Mouse (Mus musculus): Measurements from ENCODE around the gene Tnfrsf21.

Tnfrsf21 gene

GRCm38 (mm10) chr17:43081225-43081624 lies 64.9 kb downstream of the Tnfrsf21 start:
- DNase-seq: no peak

- no peak for DNase-seq
These were observed 73.1 kb downstream of the Tnfrsf21 start for GRCm38 (mm10) chr17:43089496-43089895.

GRCm38 (mm10) chr17:43090948-43091724 lies 74.8 kb downstream of the Tnfrsf21 start:
- DNase-seq: no peak

GRCm38 (mm10) chr17:43092280-43092995 lies 76.1 kb downstream of the Tnfrsf21 start:
- peak; percentile 8 for DNase-seq

- DNase-seq: no peak
These were observed 77.9 kb downstream of the Tnfrsf21 start for GRCm38 (mm10) chr17:43094285-43094684.

GRCm38 (mm10) chr17:43097101-43097688 lies 80.8 kb downstream of the Tnfrsf21 start:
- no peak for DNase-seq

- DNase-seq: no peak
These were observed 89.8 kb downstream of the Tnfrsf21 start for GRCm38 (mm10) chr17:43106108-43106507.

GRCm38 (mm10) chr17:43107338-43107737 lies 91.0 kb downstream of the Tnfrsf21 start:
- DNase-seq: no peak

GRCm38 (mm10) chr17:43109501-43109900 lies 93.1 kb downstream of the Tnfrsf21 start:
- DNase-seq: no peak

- no peak for DNase-seq
These were observed 94.0 kb downstream of the Tnfrsf21 start for GRCm38 (mm10) chr17:43110168-43110885.

- DNase-seq: no peak
These were observed 97.1 kb downstream of the Tnfrsf21 start for GRCm38 (mm10) chr17:43113391-43113984.

- DNase-seq: no peak
These were observed 97.8 kb downstream of the Tnfrsf21 start for GRCm38 (mm10) chr17:43114086-43114581.

GRCm38 (mm10) chr17:43114926-43115325 lies 98.6 kb downstream of the Tnfrsf21 start:
- DNase-seq: no peak

- no peak for DNase-seq
These were observed 100.4 kb downstream of the Tnfrsf21 start for GRCm38 (mm10) chr17:43116748-43117147.

GRCm38 (mm10) chr17:43119446-43119845 lies 103.1 kb downstream of the Tnfrsf21 start:
- no peak for DNase-seq

- no peak for DNase-seq
These were observed 104.7 kb downstream of the Tnfrsf21 start for GRCm38 (mm10) chr17:43121096-43121495.

GRCm38 (mm10) chr17:43128305-43128704 lies 112.0 kb downstream of the Tnfrsf21 start:
- DNase-seq: no peak

- no peak for DNase-seq
These were observed 112.7 kb downstream of the Tnfrsf21 start for GRCm38 (mm10) chr17:43128908-43129533.

- no peak for DNase-seq
These were observed 113.9 kb downstream of the Tnfrsf21 start for GRCm38 (mm10) chr17:43130115-43130869.

GRCm38 (mm10) chr17:43130870-43131264 lies 114.5 kb downstream of the Tnfrsf21 start:
- no peak for DNase-seq

- DNase-seq: no peak
These were observed 116.1 kb downstream of the Tnfrsf21 start for GRCm38 (mm10) chr17:43132477-43132876.
